Mouse (Mus musculus) intestine, embryonic 14.5 days (tissue): ENCODE measurements around the gene Popdc3. TPM values are rescaled to one million over a fixed set of nuclear protein-coding genes. Genes with fewer than 3 reads are reported as not detected.

Experiments
- ATAC-seq: fragments of 200-750 bp; cut with Nextera tagmentation; replicated peaks from 2 replicates; pipeline ENCODE4 v1.8.0; 2017; ENCODE audit warnings: low read depth, moderate number of reproducible peaks, moderate TSS enrichment, moderate library complexity; ENCODE audit not compliant: low FRiP score, low TSS enrichment
- DNase-seq: peaks from one replicate; pipeline ENCODE4 v3.0.0-alpha.2; 2018; ENCODE audit warnings: low spot score
- H3K27ac ChIP-seq: fragments of 300-500 bp; sonication (generic); 2 replicates; pipeline ENCODE4 v1.5.1; 2014; ENCODE audit warnings: low read depth, mild to moderate bottlenecking, control low read depth
- H3K27me3 ChIP-seq: fragments of 300-500 bp; sonication (generic); replicated peaks from 2 replicates; pipeline ENCODE4 v1.6.1; 2014; ENCODE audit warnings: low read length, control low read depth; ENCODE audit not compliant: control insufficient read depth, insufficient read depth
- H3K36me3 ChIP-seq: fragments of 300-500 bp; sonication (generic); 2 replicates; pipeline ENCODE4 v1.6.1; 2014; ENCODE audit warnings: low read length, control low read depth; ENCODE audit not compliant: control insufficient read depth, insufficient read depth
- H3K4me1 ChIP-seq: fragments of 300-500 bp; sonication (generic); replicated peaks from 2 replicates; pipeline ENCODE4 v1.6.1; 2014; ENCODE audit warnings: low read length, control low read depth, mixed read lengths; ENCODE audit not compliant: control insufficient read depth, insufficient read depth
- H3K4me2 ChIP-seq: fragments of 300-500 bp; sonication (generic); 2 replicates; pipeline ENCODE4 v1.6.1; 2014; ENCODE audit warnings: low read length
- H3K4me3 ChIP-seq: fragments of 300-500 bp; sonication (generic); 2 replicates; pipeline ENCODE4 v1.5.1; 2014; ENCODE audit warnings: low read depth, low read length, control low read depth, mixed read lengths
- H3K9ac ChIP-seq: fragments of 300-500 bp; sonication (generic); 2 replicates; pipeline ENCODE4 v1.6.1; 2014; ENCODE audit warnings: mild to moderate bottlenecking, low read length
- H3K9me3 ChIP-seq: fragments of 300-500 bp; sonication (generic); 2 replicates; pipeline ENCODE4 v1.6.1; 2016; ENCODE audit warnings: low read length, control low read depth; ENCODE audit not compliant: control insufficient read depth
- WGBS: fragments of 180-500 bp; shearing (Covaris S2); extraction: QIAGEN DNeasy Blood & Tissue Kit; methylation state at CpG from one replicate; pipeline ENCODE4 v1.1.7; 2014; 5-methylcytosine and 5-hydroxymethylcytosine counted together
- polyA plus RNA-seq: library from polyadenylated mRNA; unstranded; fragments of >200 nt; fragmentation: Nextera tagmentation; extraction: Ambion mirVana; gene quantifications from 2 replicates; pipeline ENCODE4 v1.2.1, GENCODE M21; 2014

The Popdc3 gene
- polyA plus RNA-seq, 1 experiment from 2014 or later, result 0.51 TPM

DNA sequence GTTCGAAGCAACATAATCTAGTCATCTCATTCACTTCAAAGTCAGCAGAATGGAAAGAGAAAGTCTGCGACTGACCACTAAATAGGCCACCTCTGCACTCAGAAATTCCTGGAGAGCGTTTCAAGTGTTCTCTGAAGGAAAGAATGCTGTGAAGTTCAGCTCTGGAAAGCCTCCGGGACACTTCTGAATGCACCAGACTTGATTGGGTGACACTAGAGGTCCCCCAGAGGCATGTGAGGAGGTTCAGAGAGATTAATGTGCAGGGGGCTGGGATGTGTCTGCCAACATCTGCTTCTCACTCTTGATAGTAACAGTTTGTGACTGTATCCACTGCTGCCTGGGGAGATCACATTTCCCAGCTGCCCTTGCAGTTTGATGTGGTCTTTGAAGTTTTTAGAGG lies 52.1 kb downstream of the Popdc3 start:
- H3K27ac ChIP-seq, result no peak overlapping the region

DNA sequence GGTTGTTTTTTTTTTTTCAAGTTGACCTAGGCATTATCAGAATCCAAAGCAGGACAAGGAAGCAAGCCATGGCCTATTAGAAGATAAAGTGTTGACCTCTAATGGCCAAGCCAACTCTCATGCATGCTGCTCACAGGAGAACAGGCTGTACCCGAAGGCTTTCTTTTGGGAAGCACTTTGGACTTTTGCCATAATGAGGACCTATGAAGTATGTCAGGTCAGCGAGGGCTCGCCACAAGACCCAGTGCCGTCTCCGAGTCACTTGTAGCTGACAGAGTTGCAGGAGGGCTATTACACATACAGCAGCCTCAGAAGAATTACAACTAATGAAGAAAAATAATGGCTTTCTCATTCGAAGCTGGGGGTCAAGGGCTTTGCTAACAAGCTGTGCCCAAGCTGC lies 55.5 kb downstream of the Popdc3 start:
- no peaks in the 10 kb centered on the region for H3K36me3 ChIP-seq
- H3K27me3 ChIP-seq, result no peaks in the 10 kb centered on the region
- no peak overlapping the region for H3K4me2 ChIP-seq
- no peak overlapping the region for H3K4me3 ChIP-seq
- ATAC-seq (no peak), DNase-seq (no peak)
- no peak overlapping the region for H3K9ac ChIP-seq
- 79% methylated on average over 6 of the region's 6 CpGs for WGBS
- no peaks in the 10 kb centered on the region for H3K9me3 ChIP-seq
- H3K4me1 ChIP-seq, result no peaks in the 10 kb centered on the region; the same call in 1 of the 2 replicates
- no peak overlapping the region for H3K27ac ChIP-seq

More for the DNA sequence above, 52.1 kb downstream of the Popdc3 start:
- no peaks in the 10 kb centered on the region for H3K36me3 ChIP-seq
- H3K4me3 ChIP-seq, result no peak overlapping the region
- no peaks in the 10 kb centered on the region; the same call in 1 of the 2 replicates for H3K4me1 ChIP-seq
- no peaks in the 10 kb centered on the region for H3K27me3 ChIP-seq
- 10% methylated on average over 4 of the region's 4 CpGs for WGBS
- no peak for DNase-seq
- H3K9me3 ChIP-seq, result no peaks in the 10 kb centered on the region
- H3K4me2 ChIP-seq, result no peak overlapping the region
- no peak overlapping the region for H3K9ac ChIP-seq
- ATAC-seq, result no peak

DNA sequence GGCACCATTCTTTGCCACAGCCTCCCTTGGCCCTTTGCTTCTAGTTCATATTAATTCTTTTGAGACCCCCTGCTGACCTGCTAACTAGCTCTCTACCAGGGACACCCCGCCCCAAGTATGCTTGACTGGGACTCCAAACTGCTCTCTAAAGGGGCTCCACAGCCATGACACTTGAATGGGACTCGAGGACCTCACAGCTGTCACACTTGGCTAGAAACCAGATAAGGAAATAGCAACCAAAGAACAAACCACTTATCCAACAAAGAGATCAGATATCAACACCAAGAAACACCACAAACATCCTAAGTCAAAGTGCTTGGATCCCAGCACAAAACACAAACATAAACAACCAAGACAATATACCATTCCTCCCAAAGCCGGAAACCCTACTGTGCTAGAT lies 58.4 kb downstream of the Popdc3 start:
- 68% methylated on average over 3 of the region's 3 CpGs for WGBS

DNA sequence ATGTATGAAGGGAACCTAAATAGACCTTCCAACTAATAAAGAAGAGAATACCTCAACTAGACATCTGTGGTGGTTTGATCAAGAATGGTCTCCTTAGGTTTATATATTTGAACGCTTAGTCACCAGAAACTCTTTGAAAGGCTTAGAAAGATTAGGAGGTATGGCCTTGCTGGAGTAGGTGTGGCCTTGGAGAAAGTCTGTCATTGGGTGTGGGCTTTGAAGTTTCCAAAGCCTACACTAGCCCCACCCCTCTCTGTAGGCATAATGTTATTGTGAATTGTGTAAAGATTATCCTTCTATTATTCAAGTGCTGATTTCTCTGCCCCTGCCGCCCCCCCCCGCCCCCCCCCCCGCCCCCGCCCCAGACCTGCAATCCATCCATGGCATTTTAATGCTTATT lies 59.6 kb downstream of the Popdc3 start:
- no peak overlapping the region for H3K27ac ChIP-seq
- no peak for DNase-seq
- no peaks in the 10 kb centered on the region for H3K36me3 ChIP-seq

More for the DNA sequence above, 58.4 kb downstream of the Popdc3 start:
- no peaks in the 10 kb centered on the region for H3K9me3 ChIP-seq
- H3K36me3 ChIP-seq, result no peaks in the 10 kb centered on the region
- H3K4me3 ChIP-seq, result no peak overlapping the region
- no peaks in the 10 kb centered on the region for H3K4me1 ChIP-seq
- no peak overlapping the region for H3K4me2 ChIP-seq
- no peak overlapping the region for H3K27ac ChIP-seq
- H3K27me3 ChIP-seq, result no peaks in the 10 kb centered on the region
- no peak for DNase-seq
- ATAC-seq, result no peak
- no peak overlapping the region for H3K9ac ChIP-seq

DNA sequence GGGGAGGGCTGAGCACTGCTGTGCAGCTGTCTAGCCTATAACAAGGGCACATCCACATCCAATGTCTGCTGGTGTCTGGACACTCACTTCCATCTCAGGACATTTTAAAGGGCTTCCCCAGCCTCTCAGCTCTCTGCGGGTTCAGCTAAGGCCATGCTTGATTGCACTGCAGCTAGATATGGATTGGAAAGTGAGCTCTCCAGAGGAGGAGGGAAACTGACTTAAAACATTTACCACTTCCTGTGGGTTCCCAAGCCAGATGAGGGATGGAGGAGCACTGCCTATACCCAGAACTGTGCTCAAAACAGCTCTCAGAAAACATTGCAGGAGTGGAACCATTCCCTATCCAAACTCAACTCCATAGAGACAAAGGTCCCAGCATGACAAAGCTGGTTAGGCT lies 82.6 kb downstream of the Popdc3 start:
- Histone ChIP-seq H3K27me3 (no peaks in the 10 kb centered on the region), H3K9me3 (no peaks in the 10 kb centered on the region), H3K4me3 (no peak overlapping the region), H3K36me3 (no peaks in the 10 kb centered on the region), H3K27ac (no peak overlapping the region), H3K9ac (no peak overlapping the region), H3K4me1 (no peaks in the 10 kb centered on the region), H3K4me2 (no peak overlapping the region)
- 72% methylated on average over 1 of the region's 1 CpGs for WGBS
- DNase-seq (no peak), ATAC-seq (no peak)

More for the DNA sequence above, 59.6 kb downstream of the Popdc3 start:
- no peak for ATAC-seq
- no peaks in the 10 kb centered on the region for H3K9me3 ChIP-seq
- H3K4me2 ChIP-seq, result no peak overlapping the region
- H3K4me3 ChIP-seq, result no peak overlapping the region
- no peaks in the 10 kb centered on the region for H3K4me1 ChIP-seq
- WGBS, result 69% methylated on average over 5 of the region's 5 CpGs
- no peaks in the 10 kb centered on the region for H3K27me3 ChIP-seq
- H3K9ac ChIP-seq, result no peak overlapping the region

DNA sequence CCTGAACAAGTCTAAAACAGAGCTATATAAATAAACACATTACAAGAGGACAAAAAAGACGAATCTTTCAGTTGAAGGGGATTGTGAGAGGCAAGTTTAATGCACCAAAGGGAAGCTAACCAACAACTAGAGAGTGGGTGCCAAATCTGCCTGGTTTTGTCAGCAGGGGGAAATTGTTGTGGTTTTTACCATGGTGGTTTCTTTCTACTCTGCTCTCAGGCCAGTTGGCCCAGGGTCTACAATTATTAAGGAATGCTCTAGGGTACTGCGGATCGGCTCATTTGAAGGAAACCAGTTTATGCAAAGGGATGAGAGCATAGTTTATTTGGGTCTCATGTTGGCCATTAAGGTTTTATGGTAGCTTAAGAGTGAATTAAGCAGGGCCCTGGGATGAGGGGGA lies 84.2 kb downstream of the Popdc3 start:
- no peaks in the 10 kb centered on the region for H3K27me3 ChIP-seq
- H3K27ac ChIP-seq, result no peak overlapping the region
- WGBS, result 62% methylated on average over 3 of the region's 3 CpGs

DNA sequence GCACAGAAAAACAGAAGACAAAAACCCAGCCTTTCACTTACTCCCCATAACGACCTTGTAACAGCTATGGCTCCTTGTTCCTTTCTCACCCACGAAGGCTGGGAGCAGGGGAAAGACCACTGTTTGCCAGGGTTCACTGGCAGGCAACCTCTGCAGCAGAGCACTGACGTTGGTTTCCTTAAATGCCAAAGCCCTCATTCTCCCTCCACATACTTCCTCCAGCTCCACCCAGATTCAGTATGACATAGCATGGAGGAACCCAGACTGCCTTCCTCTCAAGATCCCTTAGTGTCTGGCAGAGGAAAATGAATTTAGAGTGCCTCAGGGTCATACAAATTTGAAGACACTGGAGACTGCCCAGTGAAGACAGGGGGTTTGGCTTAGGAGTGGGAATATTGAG lies 98.6 kb downstream of the Popdc3 start:
- Histone ChIP-seq H3K9ac (no peak overlapping the region), H3K9me3 (no peaks in the 10 kb centered on the region), H3K4me3 (no peak overlapping the region), H3K4me1 (no peaks in the 10 kb centered on the region), H3K36me3 (no peaks in the 10 kb centered on the region), H3K27ac (no peak overlapping the region), H3K4me2 (no peak overlapping the region), H3K27me3 (no peaks in the 10 kb centered on the region)
- ATAC-seq (no peak), DNase-seq (no peak)
- WGBS, result 43% methylated on average over 3 of the region's 3 CpGs

More for the DNA sequence above, 84.2 kb downstream of the Popdc3 start:
- ATAC-seq, result no peak
- Histone ChIP-seq H3K9ac (no peak overlapping the region), H3K36me3 (no peaks in the 10 kb centered on the region), H3K4me3 (no peak overlapping the region), H3K4me2 (no peak overlapping the region), H3K4me1 (no peaks in the 10 kb centered on the region), H3K9me3 (no peaks in the 10 kb centered on the region)
- DNase-seq, result no peak

DNA sequence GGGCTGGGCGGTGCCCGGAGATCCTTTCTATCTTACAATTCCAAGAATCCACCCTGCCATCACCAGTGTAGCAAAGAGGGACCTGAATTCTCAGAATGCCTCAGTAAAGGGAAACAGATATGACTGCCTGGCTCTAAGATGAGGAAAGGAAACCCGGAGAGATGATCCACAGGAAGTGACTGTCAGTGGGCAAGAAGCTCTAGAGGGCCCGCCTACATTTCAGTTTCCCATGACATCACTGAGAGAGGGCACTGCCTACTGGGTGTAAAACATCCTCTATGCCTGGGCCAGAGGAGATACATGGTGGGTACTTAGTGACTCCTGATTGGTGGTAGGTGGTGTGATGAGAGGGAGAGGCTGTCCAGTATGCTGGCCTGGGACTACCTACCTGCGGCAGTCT lies 99.1 kb downstream of the Popdc3 start:
- ATAC-seq, result no peak
- 78% methylated on average over 5 of the region's 5 CpGs for WGBS
- H3K4me2 ChIP-seq, result no peak overlapping the region

DNA sequence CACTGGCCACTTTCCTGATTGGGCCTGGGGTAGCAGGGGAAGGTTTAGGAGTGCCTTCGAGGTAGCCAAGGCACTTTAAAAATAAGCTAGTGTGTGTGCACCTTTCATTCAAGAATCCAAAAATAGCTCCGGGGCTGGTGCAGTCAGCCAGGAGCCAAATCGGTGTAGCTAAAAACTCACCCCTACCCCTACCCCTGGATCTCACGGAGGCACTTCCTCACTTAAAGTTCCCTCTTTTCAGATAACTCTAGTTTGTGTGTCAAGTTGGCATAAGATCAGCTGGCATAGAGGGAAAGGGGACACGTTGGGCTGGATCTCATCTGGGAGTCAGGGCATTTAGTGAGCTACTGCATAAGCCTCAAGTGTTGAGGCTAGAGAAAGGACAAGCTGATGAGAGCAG lies 107.8 kb downstream of the Popdc3 start:
- Histone ChIP-seq H3K9ac (no peak overlapping the region), H3K36me3 (no peaks in the 10 kb centered on the region), H3K4me3 (no peak overlapping the region), H3K9me3 (no peaks in the 10 kb centered on the region), H3K4me2 (no peak overlapping the region), H3K4me1 (0 out of 2 replicates have a peak, but pooled peaks cover 3% of the 10 kb centered on the region), H3K27ac (no peak overlapping the region), H3K27me3 (peaks cover 23% of the 10 kb centered on the region)
- DNase-seq (no peak), ATAC-seq (no peak)
- WGBS, result 81% methylated on average over 5 of the region's 5 CpGs

More for the DNA sequence above, 99.1 kb downstream of the Popdc3 start:
- no peak for DNase-seq
- Histone ChIP-seq H3K36me3 (no peaks in the 10 kb centered on the region), H3K9me3 (no peaks in the 10 kb centered on the region), H3K27ac (no peak overlapping the region), H3K4me3 (no peak overlapping the region), H3K4me1 (no peaks in the 10 kb centered on the region), H3K27me3 (no peaks in the 10 kb centered on the region), H3K9ac (no peak overlapping the region)
